Mouse (Mus musculus) heart, adult 2 months (tissue): Measurements from ENCODE around the gene Ppp1r10.

Experiments
- CTCF ChIP-seq: fragments of 200-600 bp; IDR thresholded peaks from 2 replicates; pipeline ENCODE4 v1.8.1; 2022; ENCODE audit warnings: antibody characterized with exemption, mild to moderate bottlenecking, moderate library complexity
- EP300 ChIP-seq: fragments of 200-500 bp; IDR thresholded peaks from 2 replicates; pipeline ENCODE4 v1.6.1; 2011; ENCODE audit warnings: low read depth, low read length, control low read depth; ENCODE audit not compliant: insufficient read depth
- POLR2A ChIP-seq: fragments of 200-500 bp; IDR thresholded peaks from 2 replicates; pipeline ENCODE4 v1.6.1; 2011; ENCODE audit warnings: mild to moderate bottlenecking, low read depth, low read length, control low read depth; ENCODE audit not compliant: insufficient read depth

DNA sequence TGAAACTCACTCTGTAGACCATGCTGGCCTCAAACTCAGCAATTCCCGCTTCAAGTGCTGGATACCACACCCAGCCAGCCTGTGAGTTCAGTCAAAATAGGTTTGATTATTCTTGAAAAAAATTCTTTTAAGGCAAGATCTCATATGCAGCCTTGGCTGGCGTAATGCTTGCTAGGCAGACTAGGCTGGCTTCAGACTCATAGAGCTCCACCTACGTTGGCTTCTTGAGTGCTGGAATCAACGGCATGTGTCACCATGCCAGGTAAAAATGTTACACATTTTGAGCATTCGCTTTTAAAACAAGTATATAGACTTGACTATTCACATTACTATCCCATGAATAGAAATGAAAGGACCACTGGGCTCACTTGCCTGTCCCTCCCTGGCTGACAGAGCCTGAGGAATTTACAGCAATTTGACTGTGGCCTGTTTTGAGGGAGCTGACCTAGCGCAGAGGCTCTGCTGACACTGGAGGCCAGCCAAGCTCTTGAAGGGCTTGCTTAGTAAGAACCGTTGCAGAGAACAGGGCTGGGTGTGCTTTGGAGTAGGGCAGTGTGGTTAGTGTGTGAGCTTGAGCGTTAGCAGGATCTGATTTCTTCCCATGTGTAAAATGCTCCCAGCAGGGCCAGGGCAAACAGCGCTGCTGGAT lies 12.8 kb upstream of the Ppp1r10 start:
- no peak for TF ChIP-seq POLR2A
- TF ChIP-seq CTCF, result no peak
- no peak for TF ChIP-seq EP300
